Mouse (Mus musculus) ES-Bruce4 (cell line): ENCODE data around the gene Ccdc73.

Experiments used
- CTCF ChIP-seq: IDR thresholded peaks from one replicate; pipeline ENCODE4 v1.8.1; 2011; ENCODE audit warnings: low read depth, low read length
- POLR2A ChIP-seq: IDR thresholded peaks from one replicate; pipeline ENCODE4 v1.8.1; 2011; ENCODE audit warnings: low read length; ENCODE audit not compliant: insufficient read depth

DNA sequence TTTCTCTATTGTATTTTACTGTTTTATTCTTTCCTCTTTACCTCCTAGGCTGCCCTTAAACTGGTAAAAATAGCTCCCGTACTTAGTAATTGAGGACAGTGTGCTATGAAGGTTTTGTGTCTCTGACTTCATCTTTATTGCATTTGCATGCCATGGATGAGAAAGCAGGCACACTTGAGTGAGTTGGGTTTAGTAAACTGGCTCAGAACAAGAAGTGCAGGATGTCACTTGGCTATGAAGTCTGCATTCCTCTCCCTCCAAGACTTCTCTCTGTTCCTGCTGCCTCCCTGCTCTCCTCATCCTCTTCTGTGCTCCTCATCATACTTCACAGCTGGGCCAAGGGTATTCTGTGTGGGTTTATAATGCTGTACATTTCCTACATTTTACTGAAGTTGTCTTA lies 121.4 kb downstream of the Ccdc73 start:
- TF ChIP-seq CTCF (no peak), POLR2A (no peak)
